Mouse (Mus musculus) olfactory bulb, adult 2 months (tissue): ENCODE data around the gene Cables2. TPM values are rescaled to one million over a fixed set of nuclear protein-coding genes. Genes with fewer than 3 reads are reported as not detected.

Experiments used
- H3K27ac ChIP-seq: fragments of 200-500 bp; 2 replicates; pipeline ENCODE4 v1.5.1; 2012; ENCODE audit warnings: low read depth, low read length; ENCODE audit not compliant: insufficient read depth
- H3K4me1 ChIP-seq: fragments of 200-500 bp; 2 replicates; pipeline ENCODE4 v1.6.1; 2012; ENCODE audit warnings: low read length; ENCODE audit not compliant: control insufficient read depth, insufficient read depth
- H3K4me3 ChIP-seq: fragments of 200-500 bp; 2 replicates; pipeline ENCODE4 v1.5.1; 2012; ENCODE audit warnings: mild to moderate bottlenecking, low read depth, low read length, moderate library complexity; ENCODE audit not compliant: insufficient read depth
- CTCF ChIP-seq: fragments of 200-500 bp; IDR thresholded peaks from 2 replicates; pipeline ENCODE4 v1.5.1; 2012; ENCODE audit warnings: low read depth, mild to moderate bottlenecking, low read length, moderate library complexity; ENCODE audit not compliant: insufficient read depth
- POLR2A ChIP-seq: fragments of 200-500 bp; IDR thresholded peaks from 2 replicates; pipeline ENCODE4 v1.6.1; 2012; ENCODE audit warnings: mild to moderate bottlenecking, low read depth, low read length, moderate library complexity; ENCODE audit not compliant: insufficient read depth
- WGBS: fragments of 180-500 bp; shearing (Covaris S2); methylation state at CpG from one replicate; pipeline ENCODE4 v1.1.7; 2018; 5-methylcytosine and 5-hydroxymethylcytosine counted together
- polyA plus RNA-seq: library from polyadenylated mRNA; stranded (reverse); fragments of >200 nt; gene quantifications from 2 replicates; pipeline ENCODE4 v1.2.4, GENCODE M21; 2012; ENCODE audit warnings: low replicate concordance; ENCODE audit not compliant: missing spikeins, insufficient read depth, insufficient read length

The Cables2 gene
- polyA plus RNA-seq, 1 experiment, result not detected

- no peak overlapping the region for H3K27ac ChIP-seq
- whole genome bisulfite sequencing, result 86% methylated on average over 7 of the region's 7 CpGs
- H3K4me1 ChIP-seq, result no peaks in the 10 kb centered on the region
- no peak for TF ChIP-seq CTCF
- no peak for TF ChIP-seq POLR2A
- H3K4me3 ChIP-seq, result no peak overlapping the region
Measured at GRCm38 (mm10) chr2:180233101-180233904, 40.0 kb downstream of the Cables2 start.

DNA sequence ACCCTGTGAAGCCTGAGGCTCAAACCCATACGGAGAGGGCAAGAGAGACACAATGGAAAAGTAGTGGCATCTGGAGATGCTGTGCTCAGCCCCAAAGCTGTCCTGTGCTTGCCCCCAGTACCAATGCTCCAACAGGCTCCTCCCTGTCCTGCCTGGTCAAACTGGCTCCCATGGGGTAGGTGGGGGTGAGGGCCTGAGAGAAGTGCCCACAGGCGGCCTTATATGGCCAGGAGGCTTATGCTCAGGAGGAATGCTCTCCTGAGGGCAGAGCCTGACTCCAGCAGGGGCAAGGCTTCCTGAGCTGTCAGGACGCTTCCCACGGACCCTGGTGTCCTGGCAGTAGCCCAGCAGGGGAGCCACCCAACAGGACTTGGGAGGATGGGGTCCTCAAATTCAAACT lies 42.8 kb downstream of the Cables2 start:
- H3K4me3 ChIP-seq, result no peak overlapping the region
- no peak overlapping the region for H3K27ac ChIP-seq
- TF ChIP-seq POLR2A (no peak), CTCF (no peak)
- WGBS, result 76% methylated on average over 4 of the region's 4 CpGs
- peaks cover 16% of the 10 kb centered on the region for H3K4me1 ChIP-seq

GRCm38 (mm10) chr2:180229129-180229528 lies 44.2 kb downstream of the Cables2 start:
- peaks cover 25% of the 10 kb centered on the region for H3K4me1 ChIP-seq
- WGBS, result 81% methylated on average over 3 of the region's 3 CpGs
- H3K4me3 ChIP-seq, result no peak overlapping the region
- TF ChIP-seq POLR2A (no peak), CTCF (no peak)
- H3K27ac ChIP-seq, result no peak overlapping the region

GRCm38 (mm10) chr2:180228592-180228991 lies 44.7 kb downstream of the Cables2 start:
- Histone ChIP-seq H3K4me1 (peaks cover 25% of the 10 kb centered on the region), H3K4me3 (no peak overlapping the region), H3K27ac (no peak overlapping the region)
- 77% methylated on average over 7 of the region's 7 CpGs for WGBS
- no peak for TF ChIP-seq CTCF
- no peak for TF ChIP-seq POLR2A

- Histone ChIP-seq H3K27ac (no peak overlapping the region), H3K4me1 (peaks cover 25% of the 10 kb centered on the region), H3K4me3 (no peak overlapping the region)
- 69% methylated on average over 6 of the region's 6 CpGs for WGBS
- no peak for TF ChIP-seq POLR2A
- TF ChIP-seq CTCF, result no peak
Measured at GRCm38 (mm10) chr2:180228060-180228458, 45.2 kb downstream of the Cables2 start.

DNA sequence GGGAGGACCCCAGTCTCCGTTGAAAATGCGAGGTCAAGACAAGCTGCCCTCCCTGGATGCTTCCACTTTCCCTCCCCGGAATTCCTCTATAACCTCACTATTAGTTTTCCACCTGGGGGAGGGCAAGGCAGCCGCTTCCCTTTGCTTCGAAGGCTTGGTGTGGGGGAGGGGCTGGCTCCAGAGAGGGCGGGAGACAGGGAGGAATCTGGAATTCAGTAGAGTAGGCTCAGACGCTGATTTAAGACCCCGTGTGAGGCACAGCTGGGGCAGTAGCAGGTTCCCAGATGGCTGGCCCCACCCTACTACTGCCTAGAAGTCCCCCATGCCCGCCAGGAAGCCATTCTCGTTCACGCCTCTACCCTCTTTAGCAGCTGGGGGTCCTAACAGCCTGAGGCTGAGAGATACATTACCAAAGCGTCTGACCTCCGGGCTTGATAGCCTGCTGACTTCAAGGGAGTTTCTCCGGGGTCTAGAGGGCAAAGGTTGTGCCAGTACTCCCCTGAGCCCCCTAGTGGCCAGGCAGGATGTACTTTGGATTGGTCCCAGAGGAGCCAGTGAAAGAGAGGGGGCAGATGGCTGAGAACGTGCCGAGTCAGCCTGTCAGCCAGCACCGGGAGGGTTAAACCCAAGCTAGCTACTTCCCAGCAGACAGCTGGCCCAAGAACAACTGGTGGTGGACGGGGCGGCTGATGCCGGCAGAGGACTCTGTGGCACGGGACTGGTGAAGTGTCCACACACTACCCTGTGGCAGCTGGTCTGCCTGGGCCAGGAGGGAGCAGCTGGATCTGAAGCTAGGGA lies 45.8 kb downstream of the Cables2 start:
- H3K4me1 ChIP-seq, result peaks cover 28% of the 10 kb centered on the region
- TF ChIP-seq CTCF (peak; percentile 68), POLR2A (no peak)
- 7% methylated on average over 21 of the region's 21 CpGs for WGBS
- H3K27ac ChIP-seq, result no peak overlapping the region
- 0 out of 2 replicates have a peak overlapping the region, but pooled peaks have one; percentile 9 for H3K4me3 ChIP-seq

DNA sequence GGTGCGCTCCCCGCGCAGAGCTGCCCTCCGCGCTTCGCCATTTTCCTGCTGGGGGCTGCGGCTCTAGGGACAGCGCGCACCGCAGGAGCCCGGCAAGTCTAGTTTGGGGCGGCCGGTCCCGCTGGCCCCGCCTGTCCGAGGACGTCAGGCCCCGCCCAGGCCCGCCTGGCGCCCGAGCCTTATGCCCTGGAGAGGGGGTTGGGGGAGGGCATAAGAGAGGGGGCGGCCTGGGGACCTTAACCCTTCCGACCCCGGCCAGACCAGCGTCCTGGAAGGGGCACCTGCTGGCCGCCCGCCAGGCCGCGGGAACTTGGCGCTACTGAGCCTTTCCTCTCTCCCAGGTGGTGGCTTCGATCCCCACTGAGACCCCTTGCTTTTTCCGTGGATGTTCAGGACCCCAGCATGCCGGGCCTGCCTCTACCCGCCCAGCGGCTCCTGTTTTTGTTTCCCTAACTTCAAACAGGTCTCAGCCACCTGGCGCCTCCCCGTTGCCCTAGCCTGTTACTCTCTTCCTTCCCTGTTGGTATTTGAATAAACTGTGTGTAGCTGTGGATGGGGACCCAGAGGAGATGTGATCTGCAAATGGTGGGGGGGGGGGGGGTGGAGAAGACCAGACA lies 47.4 kb downstream of the Cables2 start, which contains the start of gene Lama5:
Gene Lama5, minus strand, starts transcription at position 98 of the 617 bp plus-strand sequence.
- H3K27ac ChIP-seq, result no peak within 1 kb of the TSS
- H3K4me1 ChIP-seq, result peaks cover 28% of the 10 kb centered on the region
- H3K4me3 ChIP-seq, result peak within 1 kb of the TSS; percentile 78
- 3% methylated on average over 37 of the region's 37 CpGs for WGBS
- TF ChIP-seq POLR2A (no peak), CTCF (no peak)

GRCm38 (mm10) chr2:180225044-180225761 lies 48.1 kb downstream of the Cables2 start:
- peak overlapping the region; percentile 78 for H3K4me3 ChIP-seq
- H3K27ac ChIP-seq, result no peak overlapping the region
- WGBS, result under 1% methylated on average over 55 of the region's 55 CpGs
- peaks cover 28% of the 10 kb centered on the region for H3K4me1 ChIP-seq
- TF ChIP-seq CTCF, result no peak
- 0 out of 2 replicates have a peak, but pooled peaks have one; percentile 15 for TF ChIP-seq POLR2A
